Mouse (Mus musculus) liver (tissue): ENCODE data around the gene Zfp3.
A peak's percentile ranks its signal among the peaks of the same experiment; 100 is the strongest.
"Not testable (repeated sequence)": the region's sequence is repeated elsewhere in the genome, so short reads cannot be mapped to it uniquely, and the experiment has no call there.

Experiments used
- DNase-seq: peaks from one replicate; pipeline ENCODE4 v3.0.0-alpha.2; 2020; ENCODE audit warnings: mixed read lengths

Gene Zfp3

DNA sequence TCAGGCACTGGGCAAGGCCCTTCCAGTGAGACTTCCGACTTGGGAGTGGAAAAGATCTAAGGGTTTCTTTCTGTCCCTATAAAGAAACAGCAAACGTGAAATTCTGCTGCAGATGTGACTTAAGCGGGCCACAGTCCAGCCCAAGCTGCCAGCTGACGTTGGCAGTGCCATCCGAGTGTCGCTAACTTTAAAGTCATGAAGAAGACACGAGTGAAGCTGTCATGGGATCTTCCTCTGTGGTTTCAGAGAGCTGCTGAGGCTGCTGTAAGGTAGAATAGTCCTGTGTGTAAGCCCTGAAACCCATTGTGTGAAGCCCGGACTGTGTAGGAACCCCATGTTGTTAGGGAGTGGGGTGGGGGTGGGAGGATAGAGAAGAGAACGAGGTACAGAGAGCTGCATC is 1.4 kb upstream of the Zfp3 start:
- DNase-seq, result no peak

DNA sequence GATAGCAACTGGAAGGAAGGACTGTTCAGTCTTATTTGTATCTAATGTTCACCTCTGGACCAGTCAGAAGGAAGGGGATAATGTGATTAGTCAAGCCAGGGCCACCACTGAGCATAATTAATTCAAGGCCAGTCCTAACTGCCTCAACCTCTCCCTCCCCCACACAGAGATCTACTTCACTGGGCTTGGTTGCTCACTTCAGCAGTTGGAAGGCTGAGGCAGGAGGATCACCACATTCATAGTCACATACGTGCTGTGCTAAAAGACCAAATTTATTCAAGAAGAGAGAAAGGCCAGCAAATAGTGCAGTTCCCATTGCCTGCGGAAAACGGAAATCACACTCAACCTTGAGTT is 450 bp upstream of the Zfp3 start:
- no peak for DNase-seq

DNA sequence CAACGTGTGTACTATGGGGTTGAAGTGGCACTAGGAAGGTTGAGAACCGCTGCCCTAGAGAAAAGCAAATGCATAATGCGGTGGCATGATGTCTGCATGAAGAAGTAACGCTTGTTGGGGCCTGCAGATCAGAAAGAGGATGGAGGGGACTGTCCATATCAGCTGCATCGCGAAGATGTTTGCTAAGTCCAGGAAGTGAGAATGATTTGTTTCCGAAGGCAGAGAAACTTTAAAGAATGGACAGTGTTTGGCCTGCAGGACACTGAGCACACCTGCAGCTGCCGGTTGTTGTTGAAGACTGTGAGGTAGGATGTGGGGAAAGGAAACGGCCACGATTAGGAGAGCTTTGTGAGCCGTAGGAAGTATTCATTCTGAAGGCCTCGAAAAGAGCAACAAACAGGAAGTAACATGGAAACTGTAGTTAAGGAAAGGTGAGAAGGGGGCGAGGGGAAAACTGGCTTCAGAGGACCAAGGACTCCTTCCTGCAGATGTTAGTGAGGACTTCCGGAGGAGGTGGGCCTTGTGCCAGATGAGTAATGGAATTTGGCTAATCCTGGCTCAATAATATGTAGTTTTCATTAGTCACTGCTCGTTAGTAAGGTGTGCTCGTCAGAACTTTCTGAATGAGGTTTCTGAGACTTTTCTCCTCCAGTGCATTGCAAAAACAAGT is 1.9 kb downstream of the Zfp3 start:
- DNase-seq, result no peak

DNA sequence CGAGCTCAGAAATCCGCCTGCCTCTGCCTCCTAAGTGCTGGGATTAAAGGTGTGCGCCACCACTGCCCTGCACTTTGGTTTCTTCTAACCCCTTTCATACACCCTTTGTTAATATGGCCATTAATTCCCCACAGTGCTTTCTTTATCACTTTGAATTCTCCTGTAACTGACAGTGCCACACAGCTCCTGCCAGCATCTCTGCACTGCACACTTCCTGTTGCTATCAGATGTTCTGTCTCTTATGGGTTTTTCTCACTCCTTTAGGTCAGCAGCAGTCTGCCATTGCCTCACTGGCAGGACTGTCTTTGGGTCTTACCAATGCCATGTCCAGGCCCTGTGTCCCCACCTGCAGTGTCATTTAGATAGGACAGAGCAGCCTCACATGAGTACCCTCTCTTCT is 6.8 kb downstream of the Zfp3 start:
- no peak for DNase-seq

DNA sequence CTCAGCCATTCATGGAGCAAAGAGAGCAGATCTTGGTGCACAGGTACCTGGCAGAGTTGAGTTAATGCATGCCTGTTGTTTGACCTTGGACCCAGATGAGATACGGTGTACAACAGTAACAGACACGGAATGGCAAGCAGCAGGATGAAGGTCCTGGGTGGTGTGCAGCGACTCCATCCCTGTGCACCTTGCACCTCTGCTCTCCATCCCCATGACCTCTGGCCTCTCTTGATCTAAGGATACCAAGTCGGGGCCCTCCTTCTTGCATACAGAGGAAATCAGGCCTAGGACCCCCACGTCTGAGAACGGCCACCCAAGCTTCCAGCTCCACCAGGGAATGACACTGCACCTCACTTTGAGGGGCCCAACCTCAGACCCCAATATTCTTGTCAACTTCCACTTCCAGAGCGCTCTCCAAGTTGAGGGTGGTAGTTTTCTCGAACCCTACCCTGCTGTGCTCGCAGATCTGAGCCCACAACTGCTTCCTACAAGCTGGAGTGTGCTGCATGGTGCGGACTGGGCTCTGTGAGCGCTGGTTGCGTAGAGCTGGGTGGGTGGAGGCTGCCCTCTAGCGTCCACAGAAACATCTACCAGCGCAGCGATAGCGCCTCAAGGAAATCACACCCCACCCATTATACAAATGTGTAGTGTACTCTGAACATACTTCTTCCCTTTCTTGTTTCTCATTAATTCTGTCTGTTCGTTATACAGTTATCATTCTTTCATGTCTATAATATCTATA is 13.0 kb downstream of the Zfp3 start:
- DNase-seq, result peak; percentile 74

DNA sequence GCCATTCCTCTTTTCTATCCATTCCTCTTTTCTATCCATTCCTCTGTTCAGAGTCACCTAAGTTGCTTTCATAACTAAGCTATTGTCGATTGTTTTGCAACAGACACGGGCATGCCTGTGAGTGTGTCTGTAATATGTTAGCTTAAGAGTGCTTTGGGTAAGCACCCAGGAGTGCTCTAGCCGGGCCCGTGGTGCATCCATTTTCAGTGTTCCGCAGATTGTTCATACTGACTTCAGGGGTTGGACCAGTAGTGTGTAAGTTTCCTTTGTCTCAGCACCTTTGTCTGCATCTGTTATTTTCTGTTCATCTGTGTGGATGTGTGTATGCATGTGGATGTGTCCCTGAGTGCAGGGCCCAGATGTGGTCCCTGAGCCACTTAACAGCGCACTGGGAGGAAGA is 13.6 kb downstream of the Zfp3 start:
- DNase-seq, result no peak

DNA sequence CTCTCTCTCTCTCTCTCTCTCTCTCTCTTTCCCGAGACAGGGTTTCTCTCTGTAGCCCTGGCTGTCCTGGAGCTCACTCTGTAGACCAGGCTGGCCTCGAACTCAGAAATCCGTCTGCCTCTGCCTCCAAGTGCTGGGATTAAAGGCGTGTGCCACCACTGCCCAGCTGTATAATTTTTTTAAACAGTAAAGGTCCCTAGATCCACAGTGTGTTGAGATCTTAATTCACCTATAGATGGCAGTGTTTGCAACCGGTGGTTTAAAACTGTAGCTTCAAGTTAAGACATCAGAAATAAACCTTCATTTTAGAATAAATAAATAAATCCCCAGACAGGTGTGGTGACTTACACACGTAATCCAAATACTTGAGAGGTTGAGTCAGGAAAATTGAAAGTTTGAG is 14.0 kb downstream of the Zfp3 start:
- DNase-seq, result not testable (repeated sequence)

DNA sequence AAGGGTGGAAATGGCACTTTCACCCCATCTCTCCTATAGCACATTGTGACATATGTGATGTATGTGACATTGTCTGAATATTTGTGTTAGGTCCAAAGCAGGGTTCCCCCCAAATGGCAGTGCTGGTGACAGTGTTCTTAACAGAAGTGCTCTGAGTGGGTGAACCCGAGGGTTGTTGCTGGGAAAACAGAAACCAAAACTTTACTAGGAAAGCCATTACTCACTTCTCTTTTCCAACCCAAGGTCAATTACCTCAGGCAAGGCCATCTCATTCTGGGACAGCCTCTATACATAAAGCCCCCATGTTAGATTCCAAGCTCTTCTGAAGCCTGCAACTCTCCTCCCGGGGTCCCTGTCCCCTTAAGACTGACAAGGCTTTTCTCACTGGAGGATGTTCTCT is 21.9 kb downstream of the Zfp3 start:
- no peak for DNase-seq

DNA sequence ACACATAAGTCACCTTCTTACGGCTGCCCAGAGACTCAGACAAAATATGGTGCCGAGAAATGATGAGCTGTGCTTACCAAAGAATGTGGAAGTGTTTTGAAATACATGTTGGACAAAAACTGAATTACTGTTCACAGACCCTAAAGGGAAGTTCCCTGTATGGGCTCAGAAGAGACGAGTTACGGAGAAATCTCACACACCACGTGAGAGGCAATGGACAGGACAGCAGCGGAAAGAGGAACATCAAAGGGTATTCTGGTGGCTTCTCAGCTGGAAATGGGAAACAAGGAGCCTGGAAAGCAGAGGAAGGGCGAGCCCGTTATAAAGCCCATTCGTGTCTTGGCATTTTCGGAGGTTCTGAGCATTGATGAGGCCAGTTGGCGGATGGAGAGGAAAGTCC is 23.0 kb downstream of the Zfp3 start:
- no peak for DNase-seq

DNA sequence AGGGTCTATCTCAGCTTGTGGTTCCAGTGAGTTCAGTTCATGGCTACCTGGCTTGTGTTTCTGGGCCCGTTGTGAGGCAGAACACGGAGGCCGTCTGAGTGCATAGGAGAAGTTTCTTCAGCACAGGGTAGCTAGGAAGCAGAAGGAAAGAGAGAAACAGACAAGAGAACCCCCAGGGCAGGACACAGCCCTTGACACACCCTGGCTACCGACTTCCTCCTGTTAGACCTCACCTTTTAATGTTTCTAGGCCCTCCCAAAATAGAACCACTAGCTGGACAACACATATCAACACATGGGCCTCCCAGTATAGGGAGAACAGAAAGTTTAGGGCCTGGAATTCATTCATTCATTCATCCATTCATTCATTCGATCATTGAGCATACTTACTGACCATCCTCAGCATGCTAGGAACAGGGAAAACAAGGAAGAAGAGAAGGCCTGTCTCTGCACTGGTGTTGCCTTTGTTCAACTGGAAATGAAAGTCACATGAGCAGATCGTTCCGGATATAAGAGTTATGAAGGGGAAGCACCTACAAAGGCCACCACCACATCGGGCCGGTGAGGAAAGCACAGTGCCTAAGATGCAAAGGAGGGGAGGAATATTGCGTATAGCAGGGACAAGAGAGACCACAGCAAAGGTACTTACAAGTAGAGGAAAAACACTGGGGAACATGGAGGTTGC is 25.1 kb downstream of the Zfp3 start:
- DNase-seq, result no peak

DNA sequence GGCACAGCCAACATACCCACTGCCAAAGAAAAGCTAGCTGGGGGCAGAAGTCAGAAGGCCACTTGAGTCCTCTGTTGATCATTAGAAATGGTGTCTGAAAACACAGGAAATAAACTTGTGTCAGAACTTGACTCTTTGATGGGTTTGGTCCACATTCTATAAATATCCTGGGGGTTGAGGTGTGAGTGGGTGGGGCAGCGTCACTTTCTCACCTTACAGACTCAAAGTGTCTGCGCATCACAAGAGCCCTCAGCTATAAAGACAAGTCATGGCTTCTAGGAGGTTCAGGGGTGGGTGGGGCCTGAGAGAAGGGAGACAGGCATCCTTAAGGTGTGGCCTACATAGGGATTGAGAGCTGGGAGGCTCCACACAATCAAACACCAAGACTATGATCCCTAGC is 26.4 kb downstream of the Zfp3 start:
- no peak for DNase-seq

DNA sequence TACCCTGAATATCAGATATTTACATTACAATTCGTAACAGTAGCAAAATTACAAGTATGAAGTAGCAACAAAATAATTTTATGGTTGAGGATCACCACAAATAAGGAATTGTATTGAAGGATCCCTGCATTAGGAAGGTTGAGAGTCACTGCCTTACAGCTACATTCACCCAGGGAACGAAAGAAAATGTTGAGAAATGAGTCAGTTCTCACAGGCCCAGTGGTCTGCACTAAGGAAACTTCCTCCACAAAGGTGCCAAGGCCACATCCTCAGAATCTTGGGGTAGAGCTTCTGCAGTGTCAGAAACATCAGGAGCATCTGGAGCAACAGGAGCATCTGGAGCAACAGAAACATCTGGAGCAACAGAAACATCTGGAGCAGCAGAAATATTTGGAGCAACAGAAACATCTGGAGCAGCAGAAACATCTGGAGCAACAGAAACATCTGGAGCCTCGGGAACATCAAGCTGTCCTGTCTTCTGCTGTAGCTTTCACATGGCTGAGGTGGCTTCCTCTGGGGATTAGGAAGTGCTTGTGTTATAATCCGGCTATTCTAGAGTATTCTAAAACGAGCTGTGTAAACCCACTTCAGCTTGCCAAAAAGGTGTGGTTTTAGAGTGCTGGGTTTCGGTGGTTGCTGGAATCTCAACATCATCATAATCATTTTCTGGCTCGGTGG is 27.0 kb downstream of the Zfp3 start:
- DNase-seq, result no peak

DNA sequence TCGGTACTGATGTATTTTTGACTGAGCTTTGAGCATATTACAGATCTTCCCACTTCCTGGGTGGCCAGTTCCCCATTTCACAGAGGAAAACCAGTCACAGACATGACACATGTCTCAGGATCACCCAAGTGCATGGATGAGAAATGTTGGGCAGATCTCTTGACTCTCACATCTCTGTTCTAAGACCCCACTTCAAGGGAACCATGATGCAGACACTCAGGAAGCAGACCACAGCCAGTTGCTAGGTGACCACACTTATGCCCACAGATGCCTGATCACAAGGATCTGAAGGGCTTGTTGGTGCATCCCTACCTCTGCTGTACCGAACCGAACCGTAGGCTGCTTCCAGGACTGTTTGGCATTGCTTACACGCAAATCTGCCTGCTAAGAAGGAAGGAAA is 27.7 kb downstream of the Zfp3 start:
- no peak for DNase-seq

DNA sequence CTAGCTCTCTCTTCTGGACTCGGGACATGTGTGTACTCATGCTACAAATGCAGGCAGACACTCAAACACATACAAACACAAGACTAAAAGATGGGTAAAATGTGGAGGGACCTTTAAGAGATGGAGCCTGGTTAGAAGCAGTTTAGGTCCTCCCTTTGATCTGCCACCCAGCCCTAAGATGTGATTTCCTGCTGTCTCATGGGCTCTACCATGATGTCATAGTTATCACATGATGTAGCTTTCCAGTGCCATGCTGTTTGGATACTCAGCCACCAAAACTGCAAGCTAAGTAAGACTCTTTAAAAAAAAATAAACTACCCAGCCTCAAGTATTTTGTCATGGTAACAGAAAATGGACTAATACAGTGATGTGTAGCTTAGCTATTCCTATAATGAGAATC is 28.4 kb downstream of the Zfp3 start:
- DNase-seq, result no peak

DNA sequence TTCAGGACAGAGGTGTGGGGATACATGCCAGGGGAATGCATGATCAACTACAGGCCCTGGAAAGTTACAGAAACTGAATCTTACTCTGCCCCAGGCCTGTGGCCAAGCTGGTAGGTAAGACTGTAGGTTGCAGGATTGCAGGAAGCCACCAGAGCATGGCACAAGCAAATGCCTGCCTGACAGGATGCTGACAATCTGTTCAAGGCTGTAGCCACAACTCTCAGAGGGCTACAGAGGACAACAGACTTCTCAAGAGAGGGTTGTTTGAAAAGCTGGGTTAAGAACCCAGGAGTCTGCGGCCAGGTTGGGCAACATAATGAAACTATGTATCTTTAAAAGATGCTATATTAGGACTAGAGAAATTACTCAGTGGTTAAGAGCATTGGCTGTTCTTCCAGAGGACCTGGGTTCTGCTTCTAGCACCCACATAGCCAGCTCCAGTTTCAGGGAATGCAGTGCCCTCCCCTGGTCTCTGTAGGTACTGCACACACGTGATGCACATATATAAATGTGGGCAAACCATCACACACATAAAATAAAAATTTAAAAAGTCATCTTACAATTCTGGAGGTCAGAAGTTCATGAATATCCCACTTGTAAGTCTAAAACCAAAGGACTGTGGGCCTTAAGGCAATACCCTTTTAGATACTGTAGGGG is 38.3 kb downstream of the Zfp3 start:
- no peak for DNase-seq

DNA sequence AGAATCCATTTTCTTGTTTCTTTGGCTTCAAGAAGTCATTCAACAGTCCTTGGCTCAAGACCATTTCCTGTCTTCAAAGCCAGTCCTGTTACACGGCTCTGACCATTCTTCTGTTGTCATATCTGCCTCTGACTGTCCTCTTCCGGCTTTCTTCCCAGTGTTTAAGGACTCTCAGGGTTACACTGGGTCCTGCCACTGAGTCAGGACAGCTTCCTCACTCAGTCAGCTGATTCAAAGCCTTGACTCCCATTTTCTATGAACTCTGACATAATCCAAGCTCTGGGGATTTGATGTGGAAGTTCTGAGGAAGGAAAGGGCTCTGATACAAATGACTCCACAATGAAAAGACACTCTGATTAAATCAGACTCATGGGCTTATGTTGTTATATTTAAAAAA is 38.9 kb downstream of the Zfp3 start:
- DNase-seq, result no peak

DNA sequence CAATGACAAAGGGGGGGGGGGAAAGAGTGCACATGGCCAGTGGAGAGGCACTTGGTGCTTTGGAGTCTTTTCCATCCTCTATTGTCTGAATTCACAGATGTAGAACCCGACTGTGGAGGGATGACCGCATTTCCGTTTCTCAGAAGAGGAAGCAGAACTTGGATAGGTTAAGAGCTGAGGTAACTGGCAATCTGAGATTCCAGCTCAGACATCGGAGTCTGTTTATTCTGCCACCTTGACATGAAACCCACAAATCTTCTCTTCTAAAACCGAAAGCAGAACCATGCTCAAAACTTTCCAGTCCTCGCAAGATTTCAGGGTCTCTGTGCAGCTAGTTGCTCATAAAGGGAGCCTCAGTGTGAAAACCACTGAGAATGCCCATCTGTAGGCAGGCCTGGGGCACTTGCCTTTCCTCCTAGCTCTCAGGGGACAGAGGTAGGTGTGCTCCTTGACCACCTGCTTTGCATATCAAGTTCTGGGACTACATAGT is 39.7 kb downstream of the Zfp3 start:
- no peak for DNase-seq

DNA sequence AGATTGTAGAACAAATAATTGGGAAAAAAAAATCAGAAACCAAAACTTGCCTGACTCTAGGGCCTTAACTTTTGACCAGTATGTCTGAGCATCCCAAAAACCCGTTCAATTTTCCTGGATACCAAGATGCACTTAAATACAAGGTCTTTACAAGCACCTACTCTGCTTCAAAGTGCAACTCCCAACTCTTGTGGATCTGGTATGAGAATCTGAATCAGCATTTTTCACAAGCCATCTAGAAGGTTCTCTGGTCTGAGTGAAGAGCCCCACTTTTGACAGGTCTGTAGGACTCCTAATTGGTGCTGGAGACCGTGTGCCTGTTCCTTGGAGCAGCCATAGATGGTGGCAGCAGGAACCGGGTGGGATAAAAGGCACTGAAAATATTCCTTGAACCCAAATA is 40.4 kb downstream of the Zfp3 start:
- no peak for DNase-seq

DNA sequence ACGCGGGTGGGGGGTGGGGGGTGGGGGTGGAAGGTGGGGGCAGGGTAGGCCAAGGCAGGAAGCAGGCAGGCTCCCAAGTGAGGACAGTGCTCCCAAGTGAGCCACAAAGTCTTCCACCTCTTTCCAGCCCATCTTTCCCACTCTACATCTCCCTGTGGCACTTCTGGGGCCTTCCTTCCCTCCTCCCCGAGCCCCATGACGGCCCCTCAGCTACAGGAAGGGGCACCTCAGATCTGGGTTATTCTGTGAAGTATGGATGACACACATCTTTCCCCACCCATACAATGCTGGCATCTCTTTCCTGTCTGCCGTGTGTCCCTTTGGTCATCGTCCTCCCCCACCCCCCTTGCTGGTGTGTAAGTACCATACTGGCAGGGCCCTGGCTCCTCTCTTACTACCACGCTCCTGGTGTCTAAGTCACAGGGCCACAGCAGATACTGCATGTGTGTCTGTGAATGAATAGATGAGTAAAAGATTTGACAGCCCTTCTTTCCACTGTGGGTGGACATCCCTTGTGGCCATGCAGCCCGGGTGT is 41.7 kb downstream of the Zfp3 start:
- no peak for DNase-seq

DNA sequence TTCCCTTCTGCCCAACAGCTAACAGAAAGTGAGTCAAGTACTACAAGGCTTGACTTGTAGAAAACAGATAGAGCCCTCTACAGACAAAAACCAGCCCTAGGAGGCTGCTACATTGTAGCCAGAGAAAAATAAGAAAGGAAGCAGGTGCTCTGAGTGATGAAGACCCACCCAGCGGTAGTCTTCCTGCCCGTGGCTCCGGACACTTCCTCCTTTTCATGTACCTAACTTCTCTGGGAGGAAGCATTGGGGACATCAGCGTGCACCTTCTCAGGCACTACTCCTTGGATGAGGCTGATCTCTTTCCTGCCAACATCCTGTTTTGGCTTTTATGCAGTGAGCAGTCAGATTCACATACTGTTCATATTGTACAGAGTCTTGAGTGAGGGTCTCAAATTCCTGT is 42.7 kb downstream of the Zfp3 start:
- no peak for DNase-seq

DNA sequence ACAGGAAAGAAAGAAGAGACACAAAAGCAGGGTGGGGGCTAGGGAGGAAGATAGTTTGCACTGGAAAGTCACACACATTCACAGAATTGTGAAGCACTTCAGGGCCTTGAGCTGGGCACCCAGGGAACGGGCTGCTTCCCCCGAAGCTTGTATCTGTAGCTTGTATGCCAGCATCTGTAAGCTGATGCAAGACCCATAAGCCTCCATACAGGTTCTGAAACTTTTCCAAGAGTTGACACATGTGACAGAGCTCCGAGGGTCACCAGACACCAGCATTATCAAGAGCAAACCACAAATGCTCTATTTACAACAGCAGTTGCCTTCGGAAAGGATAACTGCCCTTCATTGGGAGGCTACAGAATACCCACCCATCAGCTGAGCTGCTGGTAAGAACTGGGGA is 43.6 kb downstream of the Zfp3 start:
- no peak for DNase-seq

DNA sequence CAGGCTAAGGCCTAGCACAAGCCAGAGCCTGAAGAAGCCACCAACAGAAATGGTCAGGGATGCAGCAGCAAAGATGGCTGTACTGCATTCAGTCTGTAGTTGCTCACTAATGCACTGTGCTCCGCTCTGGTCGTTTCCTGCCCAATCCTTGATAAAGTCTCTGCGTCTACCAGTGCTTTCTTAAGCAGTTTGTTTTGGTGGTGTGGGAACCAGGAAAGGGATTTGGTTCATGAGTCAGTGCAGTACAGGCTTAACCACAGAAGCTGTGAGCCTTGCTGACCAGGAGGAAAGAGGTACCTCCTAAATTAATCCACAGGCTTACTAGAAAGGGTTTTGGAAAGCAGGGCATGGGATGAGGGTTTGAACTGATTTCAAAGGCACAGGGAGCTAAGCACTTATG is 44.1 kb downstream of the Zfp3 start:
- DNase-seq, result no peak

DNA sequence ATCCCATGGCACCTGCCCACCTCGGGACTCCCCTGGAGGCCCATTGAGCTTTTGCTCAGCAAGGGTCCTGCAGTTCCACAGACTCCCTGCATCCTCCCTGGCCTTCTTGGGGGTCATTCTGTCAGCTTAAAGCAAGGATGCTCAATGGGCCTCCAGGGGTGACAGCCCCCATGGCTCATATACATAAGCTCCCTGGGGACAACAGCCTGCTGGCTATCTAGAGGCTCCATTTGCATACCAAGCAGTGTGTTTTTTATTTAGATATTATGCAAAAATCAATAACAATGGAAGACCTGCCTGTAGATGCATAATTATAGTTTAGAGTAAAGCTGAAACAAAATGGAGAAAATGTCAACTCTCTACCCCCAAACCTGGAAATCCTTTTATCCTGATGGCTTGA is 45.0 kb downstream of the Zfp3 start:
- DNase-seq, result no peak
